Mouse (Mus musculus): ENCODE data around the gene Rdh19. TPM values are rescaled to one million over a fixed set of nuclear protein-coding genes. Genes with fewer than 3 reads are reported as not detected.
"Not testable (repeated sequence)": the region's sequence is repeated elsewhere in the genome, so short reads cannot be mapped to it uniquely, and the experiment has no call there.

Gene Rdh19
- polyA plus RNA-seq, 1 experiment from 2014 or later = not detected

GRCm38 (mm10) chr10:127829121-127829520 is 20.6 kb upstream of the Rdh19 start:
- H3K9me3 ChIP-seq (ENCODE audit: control insufficient read depth, low read depth, low read length) = no peaks in the 10 kb centered on the region
- H3K27ac ChIP-seq (ENCODE audit: low read length) = no peak overlapping the region
- H3K9ac ChIP-seq (replicated peaks; ENCODE audit: low read depth, low read length) = no peak overlapping the region
- H3K36me3 ChIP-seq (ENCODE audit: control insufficient read depth, insufficient read depth, low read length) = no peaks in the 10 kb centered on the region
- no peaks in the 10 kb centered on the region for H3K27me3 ChIP-seq (ENCODE audit: control insufficient read depth, insufficient read depth, low read length)
- no peak overlapping the region for H3K4me3 ChIP-seq (ENCODE audit: low read depth, low read length)
- no peak for ATAC-seq (ENCODE audit: insufficient number of reproducible peaks, insufficient read depth, low FRiP score, low read depth)
- H3K4me1 ChIP-seq (ENCODE audit: control insufficient read depth, insufficient read depth, low read length) = no peaks in the 10 kb centered on the region
- H3K4me2 ChIP-seq (replicated peaks; ENCODE audit: low read depth, low read length) = no peak overlapping the region
- WGBS = 74% methylated on average over 3 of the region's 3 CpGs

DNA sequence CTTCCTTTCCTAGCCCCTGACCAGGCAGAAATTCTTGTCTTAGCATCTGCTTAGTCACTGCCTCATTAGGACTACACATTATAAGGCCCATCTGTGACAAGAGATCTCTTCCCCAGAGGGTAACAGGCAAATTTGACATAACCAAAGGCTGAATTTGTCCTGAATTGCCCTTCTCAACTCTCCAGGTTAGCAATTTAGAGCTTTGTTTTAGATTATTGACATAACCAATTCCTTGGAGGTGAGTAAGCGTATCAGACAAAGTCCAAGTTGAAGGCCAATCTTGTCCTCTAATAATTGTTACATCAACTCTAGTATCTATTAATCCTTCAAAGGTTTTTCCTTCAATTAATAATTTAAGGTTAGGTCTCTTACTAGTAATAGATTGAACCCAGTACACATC is 15.5 kb upstream of the Rdh19 start:
- not testable (repeated sequence) for H3K4me2 ChIP-seq (replicated peaks; ENCODE audit: low read depth, low read length); ATAC-seq (ENCODE audit: insufficient number of reproducible peaks, insufficient read depth, low FRiP score, low read depth); H3K27me3 ChIP-seq (ENCODE audit: control insufficient read depth, insufficient read depth, low read length); H3K9me3 ChIP-seq (ENCODE audit: control insufficient read depth, low read depth, low read length); H3K4me1 ChIP-seq (ENCODE audit: control insufficient read depth, insufficient read depth, low read length); H3K36me3 ChIP-seq (ENCODE audit: control insufficient read depth, insufficient read depth, low read length); H3K9ac ChIP-seq (replicated peaks; ENCODE audit: low read depth, low read length); H3K4me3 ChIP-seq (ENCODE audit: low read depth, low read length); H3K27ac ChIP-seq (ENCODE audit: low read length)
- WGBS = 91% methylated on average over 1 of the region's 1 CpGs

- ATAC-seq (ENCODE audit: insufficient number of reproducible peaks, insufficient read depth, low FRiP score, low read depth) = no peak
Observed at GRCm38 (mm10) chr10:127835292-127835691, 14.4 kb upstream of the Rdh19 start.

DNA sequence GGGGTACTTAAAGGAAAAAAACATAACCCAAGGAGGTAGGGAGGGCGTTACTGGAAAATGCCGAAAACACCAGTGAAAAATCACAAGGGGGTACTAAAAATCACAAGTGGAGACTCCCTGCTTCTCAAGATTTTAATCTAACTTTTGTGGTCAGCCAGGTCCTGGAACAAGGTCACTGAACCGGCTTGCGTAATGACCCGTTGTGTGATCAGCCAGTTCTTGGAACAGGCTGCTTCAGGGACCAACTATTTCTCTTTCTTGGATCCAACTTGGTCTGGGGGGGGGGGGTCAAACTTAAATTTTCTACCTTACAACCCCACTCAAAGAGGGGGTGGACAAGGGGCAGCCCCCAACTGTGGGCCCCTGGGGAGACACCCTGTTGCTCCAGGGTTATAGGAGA is 11.9 kb upstream of the Rdh19 start:
- H3K4me2 ChIP-seq (replicated peaks; ENCODE audit: low read depth, low read length); ATAC-seq (ENCODE audit: insufficient number of reproducible peaks, insufficient read depth, low FRiP score, low read depth); H3K4me1 ChIP-seq (ENCODE audit: control insufficient read depth, insufficient read depth, low read length); H3K27me3 ChIP-seq (ENCODE audit: control insufficient read depth, insufficient read depth, low read length); H3K4me3 ChIP-seq (ENCODE audit: low read depth, low read length); H3K9me3 ChIP-seq (ENCODE audit: control insufficient read depth, low read depth, low read length); H3K36me3 ChIP-seq (ENCODE audit: control insufficient read depth, insufficient read depth, low read length); H3K27ac ChIP-seq (ENCODE audit: low read length); H3K9ac ChIP-seq (replicated peaks; ENCODE audit: low read depth, low read length): not testable (repeated sequence)
- 94% methylated on average over 5 of the region's 5 CpGs for WGBS

More at GRCm38 (mm10) chr10:127835292-127835691, 14.4 kb upstream of the Rdh19 start:
- no peaks in the 10 kb centered on the region for H3K36me3 ChIP-seq (ENCODE audit: control insufficient read depth, insufficient read depth, low read length)
- H3K9me3 ChIP-seq (ENCODE audit: control insufficient read depth, low read depth, low read length) = no peaks in the 10 kb centered on the region
- WGBS = 74% methylated on average over 5 of the region's 5 CpGs
- no peak overlapping the region for H3K4me3 ChIP-seq (ENCODE audit: low read depth, low read length)
- no peaks in the 10 kb centered on the region for H3K27me3 ChIP-seq (ENCODE audit: control insufficient read depth, insufficient read depth, low read length)
- H3K9ac ChIP-seq (replicated peaks; ENCODE audit: low read depth, low read length) = no peak overlapping the region
- H3K27ac ChIP-seq (ENCODE audit: low read length) = no peak overlapping the region
- H3K4me1 ChIP-seq (ENCODE audit: control insufficient read depth, insufficient read depth, low read length) = no peaks in the 10 kb centered on the region
- H3K4me2 ChIP-seq (replicated peaks; ENCODE audit: low read depth, low read length) = no peak overlapping the region

GRCm38 (mm10) chr10:127838539-127838938 is 11.2 kb upstream of the Rdh19 start:
- ATAC-seq (ENCODE audit: insufficient number of reproducible peaks, insufficient read depth, low FRiP score, low read depth) = no peak
- Histone ChIP-seq H3K36me3 (ENCODE audit: control insufficient read depth, insufficient read depth, low read length) (no peaks in the 10 kb centered on the region), H3K4me1 (ENCODE audit: control insufficient read depth, insufficient read depth, low read length) (no peaks in the 10 kb centered on the region), H3K27me3 (ENCODE audit: control insufficient read depth, insufficient read depth, low read length) (no peaks in the 10 kb centered on the region), H3K4me2 (replicated peaks; ENCODE audit: low read depth, low read length) (no peak overlapping the region), H3K9ac (replicated peaks; ENCODE audit: low read depth, low read length) (no peak overlapping the region), H3K27ac (ENCODE audit: low read length) (no peak overlapping the region), H3K9me3 (ENCODE audit: control insufficient read depth, low read depth, low read length) (no peaks in the 10 kb centered on the region), H3K4me3 (ENCODE audit: low read depth, low read length) (no peak overlapping the region)
- 84% methylated on average over 2 of the region's 2 CpGs for WGBS

- Histone ChIP-seq H3K36me3 (ENCODE audit: control insufficient read depth, insufficient read depth, low read length) (no peaks in the 10 kb centered on the region), H3K4me2 (replicated peaks; ENCODE audit: low read depth, low read length) (no peak overlapping the region), H3K9me3 (ENCODE audit: control insufficient read depth, low read depth, low read length) (no peaks in the 10 kb centered on the region), H3K9ac (replicated peaks; ENCODE audit: low read depth, low read length) (no peak overlapping the region), H3K4me1 (ENCODE audit: control insufficient read depth, insufficient read depth, low read length) (no peaks in the 10 kb centered on the region), H3K27me3 (ENCODE audit: control insufficient read depth, insufficient read depth, low read length) (no peaks in the 10 kb centered on the region), H3K27ac (ENCODE audit: low read length) (no peak overlapping the region), H3K4me3 (ENCODE audit: low read depth, low read length) (no peak overlapping the region)
- 68% methylated on average over 2 of the region's 2 CpGs for WGBS
- no peak for ATAC-seq (ENCODE audit: insufficient number of reproducible peaks, insufficient read depth, low FRiP score, low read depth)
Observed at GRCm38 (mm10) chr10:127840776-127841175, 9.0 kb upstream of the Rdh19 start.

- not testable (repeated sequence) for ATAC-seq (ENCODE audit: insufficient number of reproducible peaks, insufficient read depth, low FRiP score, low read depth)
Observed at GRCm38 (mm10) chr10:127845945-127846344, 3.8 kb upstream of the Rdh19 start.

GRCm38 (mm10) chr10:127848089-127848488 is 1.6 kb upstream of the Rdh19 start:
- H3K27ac ChIP-seq (ENCODE audit: low read length) = no peak overlapping the region
- H3K9me3 ChIP-seq (ENCODE audit: control insufficient read depth, low read depth, low read length) = no peaks in the 10 kb centered on the region
- WGBS = 83% methylated on average over 1 of the region's 1 CpGs
- no peaks in the 10 kb centered on the region for H3K27me3 ChIP-seq (ENCODE audit: control insufficient read depth, insufficient read depth, low read length)
- no peak overlapping the region for H3K4me2 ChIP-seq (replicated peaks; ENCODE audit: low read depth, low read length)
- ATAC-seq (ENCODE audit: insufficient number of reproducible peaks, insufficient read depth, low FRiP score, low read depth) = no peak
- H3K4me1 ChIP-seq (ENCODE audit: control insufficient read depth, insufficient read depth, low read length) = no peaks in the 10 kb centered on the region
- no peak overlapping the region for H3K4me3 ChIP-seq (ENCODE audit: low read depth, low read length)
- H3K9ac ChIP-seq (replicated peaks; ENCODE audit: low read depth, low read length) = no peak overlapping the region
- no peaks in the 10 kb centered on the region for H3K36me3 ChIP-seq (ENCODE audit: control insufficient read depth, insufficient read depth, low read length)

More at GRCm38 (mm10) chr10:127845945-127846344, 3.8 kb upstream of the Rdh19 start:
- not testable (repeated sequence) for H3K4me1 ChIP-seq (ENCODE audit: control insufficient read depth, insufficient read depth, low read length); H3K9ac ChIP-seq (replicated peaks; ENCODE audit: low read depth, low read length); H3K27me3 ChIP-seq (ENCODE audit: control insufficient read depth, insufficient read depth, low read length); H3K36me3 ChIP-seq (ENCODE audit: control insufficient read depth, insufficient read depth, low read length); H3K27ac ChIP-seq (ENCODE audit: low read length); H3K4me3 ChIP-seq (ENCODE audit: low read depth, low read length); H3K4me2 ChIP-seq (replicated peaks; ENCODE audit: low read depth, low read length); H3K9me3 ChIP-seq (ENCODE audit: control insufficient read depth, low read depth, low read length)
- WGBS = 84% methylated on average over 5 of the region's 5 CpGs

- no peaks in the 10 kb centered on the region for H3K9me3 ChIP-seq (ENCODE audit: control insufficient read depth, low read depth, low read length)
- no peak overlapping the region for H3K27ac ChIP-seq (ENCODE audit: low read length)
- ATAC-seq (ENCODE audit: insufficient number of reproducible peaks, insufficient read depth, low FRiP score, low read depth) = no peak
- H3K27me3 ChIP-seq (ENCODE audit: control insufficient read depth, insufficient read depth, low read length) = no peaks in the 10 kb centered on the region
- H3K4me3 ChIP-seq (ENCODE audit: low read depth, low read length) = no peak overlapping the region
- no peak overlapping the region for H3K4me2 ChIP-seq (replicated peaks; ENCODE audit: low read depth, low read length)
- H3K4me1 ChIP-seq (ENCODE audit: control insufficient read depth, insufficient read depth, low read length) = no peaks in the 10 kb centered on the region
- H3K36me3 ChIP-seq (ENCODE audit: control insufficient read depth, insufficient read depth, low read length) = no peaks in the 10 kb centered on the region
- H3K9ac ChIP-seq (replicated peaks; ENCODE audit: low read depth, low read length) = no peak overlapping the region
Observed at GRCm38 (mm10) chr10:127856376-127856775, 6.6 kb downstream of the Rdh19 start.

All from stomach, embryonic 14.5 days (tissue).